Mouse (Mus musculus) ES-Bruce4 (cell line): ENCODE measurements around the gene Bahd1. TPM values are rescaled to one million over a fixed set of nuclear protein-coding genes. Genes with fewer than 3 reads are reported as not detected.

Experiments
- H3K27ac ChIP-seq: 2 replicates; pipeline ENCODE4 v1.5.1; 2012; ENCODE audit warnings: low read length, inconsistent platforms; ENCODE audit not compliant: insufficient read depth
- H3K27me3 ChIP-seq: 2 replicates; pipeline ENCODE4 v1.6.1; 2012; ENCODE audit warnings: mild to moderate bottlenecking, low read length, inconsistent platforms; ENCODE audit not compliant: control insufficient read depth, poor library complexity, insufficient read depth, severe bottlenecking
- H3K36me3 ChIP-seq: 2 replicates; pipeline ENCODE4 v1.6.1; 2012; ENCODE audit warnings: inconsistent platforms, mild to moderate bottlenecking, low read length, moderate library complexity; ENCODE audit not compliant: control insufficient read depth, poor library complexity, insufficient read depth, severe bottlenecking
- H3K4me1 ChIP-seq: one replicate; pipeline ENCODE4 v1.8.1; 2011; ENCODE audit warnings: low read length; ENCODE audit not compliant: control insufficient read depth, insufficient read depth
- H3K4me3 ChIP-seq: 2 replicates; pipeline ENCODE4 v1.5.1; 2011; ENCODE audit warnings: low read depth, mild to moderate bottlenecking, low read length
- H3K9ac ChIP-seq: 2 replicates; pipeline ENCODE4 v1.6.1; 2012; ENCODE audit warnings: low read depth, mild to moderate bottlenecking, inconsistent platforms; ENCODE audit not compliant: poor library complexity, severe bottlenecking
- H3K9me3 ChIP-seq: replicated peaks from 2 replicates; pipeline ENCODE4 v1.6.1; 2012; ENCODE audit warnings: mild to moderate bottlenecking, low read length, inconsistent platforms; ENCODE audit not compliant: control insufficient read depth, poor library complexity, insufficient read depth, severe bottlenecking
- CTCF ChIP-seq: IDR thresholded peaks from one replicate; pipeline ENCODE4 v1.8.1; 2011; ENCODE audit warnings: low read depth, low read length
- EP300 ChIP-seq: IDR thresholded peaks from 2 replicates; pipeline ENCODE4 v1.6.1; 2011; ENCODE audit warnings: low read depth, low read length; ENCODE audit not compliant: insufficient read depth
- POLR2A ChIP-seq: IDR thresholded peaks from one replicate; pipeline ENCODE4 v1.8.1; 2011; ENCODE audit warnings: low read length; ENCODE audit not compliant: insufficient read depth
- polyA plus RNA-seq: library from polyadenylated mRNA; stranded (reverse); fragments of >200 nt; gene quantifications from 2 replicates; pipeline ENCODE4 v1.2.4, GENCODE M21; 2011; ENCODE audit warnings: low read depth; ENCODE audit not compliant: missing spikeins, insufficient read depth, insufficient read length

The Bahd1 gene
- polyA plus RNA-seq, 1 experiment, result 12.2 TPM

DNA sequence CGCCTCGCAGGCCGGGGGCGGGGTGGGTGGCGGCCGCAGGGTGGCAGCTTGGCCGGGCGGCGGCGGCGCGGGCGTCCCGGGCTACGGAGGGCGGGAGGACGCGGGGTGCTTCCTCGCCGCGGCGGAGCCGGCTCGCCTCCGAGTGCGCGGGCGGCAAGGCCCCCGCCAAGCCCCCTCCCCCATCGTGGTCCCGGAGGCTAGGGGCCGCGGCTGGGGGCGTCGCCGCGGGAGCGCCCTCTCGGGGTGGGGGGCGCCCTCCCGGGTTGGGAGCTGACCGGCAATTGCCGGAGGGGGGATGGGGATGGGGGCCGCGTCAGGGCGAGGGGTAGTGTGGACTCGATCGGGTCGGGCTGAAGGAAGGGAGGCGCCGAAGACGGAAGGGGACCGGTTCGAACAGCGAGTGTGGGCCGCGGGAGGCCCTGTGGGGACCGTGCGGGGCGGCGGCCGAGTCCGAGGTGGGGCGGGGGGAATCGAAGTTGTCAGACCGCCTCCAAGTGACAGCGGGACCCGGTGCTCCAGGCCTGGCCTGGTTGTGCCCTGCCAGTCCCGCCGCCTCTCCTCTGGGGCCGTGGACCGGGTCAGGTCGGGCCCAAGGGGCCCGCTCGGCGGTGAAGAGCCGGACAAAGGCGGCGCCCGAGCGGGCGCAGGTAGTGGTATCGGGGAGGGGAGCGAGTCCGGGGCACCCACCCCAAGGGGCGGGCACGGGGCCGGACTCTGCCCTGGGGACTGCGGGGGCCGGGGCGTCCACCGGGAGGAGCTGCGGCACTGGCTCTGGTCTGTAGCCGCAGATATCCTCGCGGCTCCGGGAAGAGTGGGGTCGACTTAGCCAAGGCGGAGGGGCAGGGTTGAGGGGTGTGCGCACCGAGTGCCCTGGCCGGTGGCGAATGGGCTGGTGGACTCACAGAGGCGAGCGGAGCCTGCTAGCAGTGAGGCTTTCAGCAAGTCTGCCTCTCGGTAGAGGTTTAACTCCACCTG is 2.2 kb downstream of the Bahd1 start:
- Histone ChIP-seq H3K9ac (peak overlapping the region; percentile 94), H3K4me3 (peak overlapping the region; percentile 84), H3K9me3 (no peaks in the 10 kb centered on the region), H3K27ac (no peak overlapping the region), H3K4me1 (peaks cover 3% of the 10 kb centered on the region), H3K27me3 (peaks cover 9% of the 10 kb centered on the region; the same call in 1 of the 2 replicates), H3K36me3 (no peaks in the 10 kb centered on the region)
- TF ChIP-seq POLR2A (no peak), CTCF (peak; percentile 3)

DNA sequence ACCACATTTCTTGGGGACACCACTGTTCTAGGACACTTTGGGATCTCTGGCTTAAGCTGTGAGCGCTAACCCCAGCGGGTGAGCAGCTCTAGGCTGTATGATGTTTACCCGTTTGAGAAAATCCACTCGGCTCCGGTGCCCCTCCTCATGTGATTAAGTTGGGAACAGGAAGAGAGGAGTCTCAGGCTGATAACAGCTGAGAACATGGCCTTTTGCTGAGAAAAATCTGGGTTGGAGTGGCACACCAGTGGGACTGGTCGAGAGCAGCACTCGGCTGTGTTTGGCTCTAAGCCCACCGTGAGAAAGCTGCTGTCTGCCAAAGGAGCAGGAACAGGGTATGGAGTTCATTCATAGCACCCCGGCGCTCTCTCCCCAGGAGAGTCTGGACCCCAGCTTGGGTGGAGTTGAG is 3.2 kb downstream of the Bahd1 start:
- no peak overlapping the region for H3K27ac ChIP-seq
- peaks cover 3% of the 10 kb centered on the region for H3K4me1 ChIP-seq
- H3K9ac ChIP-seq, result no peak overlapping the region
- no peak overlapping the region for H3K4me3 ChIP-seq
- no peaks in the 10 kb centered on the region for H3K9me3 ChIP-seq
- no peaks in the 10 kb centered on the region for H3K36me3 ChIP-seq
- H3K27me3 ChIP-seq, result 0 out of 2 replicates have a peak, but pooled peaks cover 7% of the 10 kb centered on the region
- TF ChIP-seq POLR2A (no peak), CTCF (no peak), EP300 (no peak)

- TF ChIP-seq POLR2A (no peak), EP300 (no peak)
- Histone ChIP-seq H3K9ac (no peak overlapping the region), H3K9me3 (no peaks in the 10 kb centered on the region), H3K4me3 (no peak overlapping the region), H3K27me3 (0 out of 2 replicates have a peak, but pooled peaks cover 7% of the 10 kb centered on the region), H3K4me1 (peaks cover 8% of the 10 kb centered on the region), H3K36me3 (no peaks in the 10 kb centered on the region), H3K27ac (no peak overlapping the region)
Measured at GRCm38 (mm10) chr2:118905433-118906117, 5.4 kb downstream of the Bahd1 start.

DNA sequence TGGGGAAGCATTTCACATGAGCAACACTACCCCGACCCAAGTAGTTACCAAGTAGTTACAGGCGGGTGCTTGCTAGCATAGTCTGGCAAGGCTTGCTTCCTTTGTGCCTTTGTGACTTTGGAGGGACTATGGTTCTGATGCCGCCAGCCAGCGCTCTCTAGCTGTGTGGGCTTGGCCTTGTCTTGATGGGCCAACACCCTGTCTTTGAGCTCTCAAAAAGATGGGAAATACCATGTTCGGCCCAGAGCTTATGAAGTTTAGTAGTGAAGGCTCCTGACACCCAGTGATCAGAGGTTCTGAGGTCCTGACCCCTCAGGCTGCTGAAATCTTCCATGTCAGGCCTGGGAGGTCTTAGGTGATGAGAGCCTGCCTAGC is 5.9 kb downstream of the Bahd1 start:
- peaks cover 8% of the 10 kb centered on the region for H3K4me1 ChIP-seq
- H3K9me3 ChIP-seq, result no peaks in the 10 kb centered on the region
- no peak overlapping the region for H3K4me3 ChIP-seq
- TF ChIP-seq EP300 (no peak), CTCF (no peak), POLR2A (no peak)
- no peaks in the 10 kb centered on the region for H3K36me3 ChIP-seq
- no peak overlapping the region for H3K27ac ChIP-seq
- H3K9ac ChIP-seq, result no peak overlapping the region
- 0 out of 2 replicates have a peak, but pooled peaks cover 7% of the 10 kb centered on the region for H3K27me3 ChIP-seq

DNA sequence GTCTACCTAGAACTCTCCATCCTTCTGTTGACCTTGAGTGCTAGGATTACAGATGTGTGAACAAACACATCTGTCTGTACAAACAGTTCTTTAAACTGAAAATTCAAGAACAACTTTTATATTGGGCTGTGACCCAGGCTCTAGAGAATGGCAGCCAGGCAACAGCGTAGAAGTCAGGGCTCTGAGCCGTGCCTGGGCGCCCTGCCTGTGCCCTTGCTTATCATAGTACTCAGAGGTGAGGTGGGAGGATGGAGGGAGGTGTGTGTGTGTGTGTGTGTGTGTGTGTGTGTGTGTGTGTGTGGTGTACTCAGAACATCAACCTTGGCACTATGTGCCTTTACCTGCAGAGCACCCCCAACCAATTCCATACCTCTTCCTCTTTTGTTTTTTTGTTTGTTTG is 7.6 kb downstream of the Bahd1 start:
- no peak overlapping the region for H3K27ac ChIP-seq
- peaks cover 8% of the 10 kb centered on the region for H3K4me1 ChIP-seq
- H3K9ac ChIP-seq, result no peak overlapping the region
- H3K27me3 ChIP-seq, result 0 out of 2 replicates have a peak, but pooled peaks cover 2% of the 10 kb centered on the region
- H3K36me3 ChIP-seq, result no peaks in the 10 kb centered on the region
- no peak for TF ChIP-seq POLR2A
- H3K4me3 ChIP-seq, result no peak overlapping the region
- no peaks in the 10 kb centered on the region for H3K9me3 ChIP-seq

- Histone ChIP-seq H3K9me3 (no peaks in the 10 kb centered on the region), H3K4me1 (peaks cover 5% of the 10 kb centered on the region), H3K27me3 (no peaks in the 10 kb centered on the region), H3K9ac (no peak overlapping the region), H3K4me3 (no peak overlapping the region), H3K27ac (no peak overlapping the region), H3K36me3 (no peaks in the 10 kb centered on the region)
- TF ChIP-seq EP300 (no peak), CTCF (no peak), POLR2A (no peak)
Measured at GRCm38 (mm10) chr2:118909151-118909550, 9.0 kb downstream of the Bahd1 start.
